In the genomic region with DNA sequence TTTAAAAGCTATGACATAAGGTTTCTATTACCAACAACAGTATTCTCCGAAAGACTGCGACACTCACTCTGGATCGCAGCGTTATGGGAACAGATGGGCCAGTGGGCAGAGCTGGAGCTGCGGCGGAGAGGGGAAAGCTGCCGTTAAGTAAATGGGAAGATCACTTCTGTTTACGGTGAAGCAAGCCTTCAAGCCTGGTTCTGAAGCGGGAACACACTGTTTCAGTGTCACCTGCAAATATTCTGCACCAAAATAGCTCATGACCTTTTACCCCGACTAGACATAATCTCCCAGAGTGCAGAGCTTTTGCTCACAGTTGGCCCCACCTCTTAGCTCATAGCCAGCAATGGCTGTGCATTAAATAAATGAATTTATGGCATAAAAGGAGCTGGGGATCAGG, we compare ENCODE assay signal across 11 mouse cellular contexts.
A peak's percentile ranks its signal among the peaks of the same experiment; 100 is the strongest.
DNase-seq lines count a peak whose midpoint lies in the region; ATAC-seq and TF ChIP-seq lines count a peak whose summit lies in the region.
"Had no signal": no experiment of that assay in that cellular context is flagged by ENCODE, and none has a peak within 500 bp of the region (broad histone marks: within the 10 kb centered on the region; RNA-seq: fewer than 3 reads in every experiment).

No protein-coding gene starts in this region.

- no peak overlapping the region for H3K4me3 ChIP-seq in intestine, embryonic 15.5 days (replicated peaks)
- no peak overlapping the region for H3K4me3 ChIP-seq in intestine, postnatal 0 days (ENCODE audit: low read depth, low read length)
- no peak overlapping the region for H3K4me3 ChIP-seq in embryonic facial prominence, embryonic 13.5 days
- no peak overlapping the region for H3K4me3 ChIP-seq in heart, postnatal 0 days (ENCODE audit: low read depth, low read length)

- H3K36me3 ChIP-seq in intestine, embryonic 15.5 days, result no peaks in the 10 kb centered on the region
- no peaks in the 10 kb centered on the region for H3K36me3 ChIP-seq in intestine, postnatal 0 days (ENCODE audit: control insufficient read depth, insufficient read depth)
- H3K36me3 ChIP-seq in embryonic facial prominence, embryonic 13.5 days, result no peaks in the 10 kb centered on the region
- no peaks in the 10 kb centered on the region for H3K36me3 ChIP-seq in heart, postnatal 0 days (replicated peaks; ENCODE audit: control insufficient read depth, insufficient read depth, low read length)

- no peaks in the 10 kb centered on the region for H3K9me3 ChIP-seq in intestine, embryonic 15.5 days
- no peaks in the 10 kb centered on the region for H3K9me3 ChIP-seq in intestine, postnatal 0 days (ENCODE audit: control insufficient read depth)
- H3K9me3 ChIP-seq in embryonic facial prominence, embryonic 13.5 days, result no peaks in the 10 kb centered on the region
- H3K9me3 ChIP-seq in heart, postnatal 0 days (replicated peaks; ENCODE audit: control insufficient read depth, low read length), result no peaks in the 10 kb centered on the region

- TF ChIP-seq CTCF in intestine, postnatal 0 days (IDR thresholded peaks at IDR 0.05; ENCODE audit: low read depth), result no peak
- TF ChIP-seq CTCF in heart, postnatal 0 days (IDR thresholded peaks at IDR 0.05; ENCODE audit: low read depth), result no peak

- 0 out of 2 replicates have a peak, but pooled peaks cover 2% of the 10 kb centered on the region for H3K4me1 ChIP-seq in intestine, embryonic 15.5 days (replicated peaks)
- no peaks in the 10 kb centered on the region for H3K4me1 ChIP-seq in intestine, postnatal 0 days (replicated peaks; ENCODE audit: control insufficient read depth, insufficient read depth, low read length)
- peaks cover 9% of the 10 kb centered on the region for H3K4me1 ChIP-seq in embryonic facial prominence, embryonic 13.5 days
- 0 out of 2 replicates have a peak, but pooled peaks cover 18% of the 10 kb centered on the region for H3K4me1 ChIP-seq in heart, postnatal 0 days (ENCODE audit: control insufficient read depth, insufficient read depth)

- ATAC-seq in intestine, embryonic 15.5 days, result 0 out of 2 replicates have a peak, but pooled peaks have one; percentile 45
- no peak for ATAC-seq in intestine, postnatal 0 days
- no peak for ATAC-seq in embryonic facial prominence, embryonic 13.5 days (ENCODE audit: insufficient number of reproducible peaks, insufficient read depth, low FRiP score, low TSS enrichment, low read depth)
- ATAC-seq in heart, postnatal 0 days (ENCODE audit: insufficient read depth, low read depth), result peak; percentile 77; the same call in 1 of the 2 replicates

- DNase-seq in heart, postnatal 0 days (ENCODE audit: low spot score), result peak; percentile 25
- DNase-seq in lung, postnatal 25 days (ENCODE audit: low spot score), result peak; percentile 8
- DNase-seq in B cell, adult 2 months, result no peak
- no peak for DNase-seq in thymus, postnatal 0 days (ENCODE audit: low spot score)
- DNase-seq: adrenal gland, adult 2 months; cerebellum, adult 2 months; kidney, postnatal 10 days had no signal

- no peak overlapping the region for H3K27ac ChIP-seq in intestine, embryonic 15.5 days
- no peak overlapping the region for H3K27ac ChIP-seq in intestine, postnatal 0 days (ENCODE audit: low read depth, low read length)
- H3K27ac ChIP-seq in embryonic facial prominence, embryonic 13.5 days, result no peak overlapping the region
- no peak overlapping the region for H3K27ac ChIP-seq in heart, postnatal 0 days (ENCODE audit: low read depth)
- H3K27ac ChIP-seq: macrophage had no signal

- H3K4me2 ChIP-seq in intestine, embryonic 15.5 days (replicated peaks), result no peak overlapping the region
- no peak overlapping the region for H3K4me2 ChIP-seq in intestine, postnatal 0 days (replicated peaks; ENCODE audit: low read depth)
- peak overlapping the region; percentile 33 for H3K4me2 ChIP-seq in embryonic facial prominence, embryonic 13.5 days
- H3K4me2 ChIP-seq in heart, postnatal 0 days (ENCODE audit: low read depth, low read length), result no peak overlapping the region

- no peak overlapping the region for H3K9ac ChIP-seq in intestine, embryonic 15.5 days
- no peak overlapping the region for H3K9ac ChIP-seq in intestine, postnatal 0 days (ENCODE audit: low read depth, low read length)
- no peak overlapping the region for H3K9ac ChIP-seq in embryonic facial prominence, embryonic 13.5 days
- H3K9ac ChIP-seq in heart, postnatal 0 days (replicated peaks; ENCODE audit: low read depth, low read length), result no peak overlapping the region

- no peak for TF ChIP-seq EP300 in heart, postnatal 0 days (IDR thresholded peaks at IDR 0.05; ENCODE audit: low read depth)

- no peaks in the 10 kb centered on the region for H3K27me3 ChIP-seq in intestine, embryonic 15.5 days (replicated peaks)
- no peaks in the 10 kb centered on the region for H3K27me3 ChIP-seq in intestine, postnatal 0 days (replicated peaks; ENCODE audit: control insufficient read depth, insufficient read depth, low read length)
- H3K27me3 ChIP-seq in embryonic facial prominence, embryonic 13.5 days, result no peaks in the 10 kb centered on the region
- no peaks in the 10 kb centered on the region for H3K27me3 ChIP-seq in heart, postnatal 0 days (ENCODE audit: control insufficient read depth, insufficient read depth, low read length)

- WGBS in intestine, embryonic 15.5 days, result 64% methylated on average over 10 of the region's 10 CpGs
- WGBS in intestine, postnatal 0 days, result 60% methylated on average over 10 of the region's 10 CpGs
- WGBS in embryonic facial prominence, embryonic 13.5 days, result 43% methylated on average over 10 of the region's 10 CpGs
- 61% methylated on average over 10 of the region's 10 CpGs for WGBS in heart, postnatal 0 days

Comparison
In these comparisons a context has a peak if more than half of its experiments do, and no peak if none do; other contexts are left out.
1. ATAC-seq: peak in intestine, embryonic 15.5 days (single experiment) and heart, postnatal 0 days (single experiment); none in intestine, postnatal 0 days (single experiment) and embryonic facial prominence, embryonic 13.5 days (single experiment).
2. DNase-seq: peak in heart, postnatal 0 days (single experiment) and lung, postnatal 25 days (single experiment); none in B cell, adult 2 months (0 of 2) and thymus, postnatal 0 days (single experiment).